Mouse (Mus musculus): ENCODE results near the gene Rnf227. TPM values are rescaled to one million over a fixed set of nuclear protein-coding genes. Genes with fewer than 3 reads are reported as not detected.

Rnf227 gene
- polyA plus RNA-seq (2014; fragmentation: Illumina TruSeq; extraction: RNeasy Lipid Tissue Mini Kit (QIAGEN cat#74804); ENCODE audit: low read depth, low replicate concordance), result 1.6 TPM

GRCm38 (mm10) chr11:69340161-69341131 lies at the start of gene Rnf227:
TSS of gene Rnf227 (plus strand) at chr11:69340461.

DNA sequence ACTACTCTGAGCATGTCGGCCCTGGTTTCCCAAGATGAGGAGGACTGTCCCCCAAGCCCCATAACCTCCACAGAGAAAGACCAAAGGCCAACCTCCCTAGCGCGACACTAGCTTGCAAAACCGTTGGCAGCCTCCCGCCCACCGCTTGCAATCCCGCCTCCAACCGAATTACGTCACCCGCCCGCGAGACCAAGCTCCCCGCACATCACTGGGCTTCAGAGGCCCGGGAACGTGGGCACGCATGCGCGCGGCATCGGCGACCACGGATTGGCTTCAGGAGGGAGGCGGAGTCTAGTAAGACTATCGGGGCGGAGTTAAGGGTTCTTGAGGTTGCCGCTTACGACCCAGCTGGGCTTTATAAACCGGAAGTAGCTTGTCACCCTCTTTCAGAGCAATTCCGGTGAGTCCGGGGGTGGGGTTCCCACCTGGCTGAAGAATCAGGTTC lies 16.6 kb upstream of the Rnf227 start, which contains the start of the genes Cntrob and Trappc1:
Gene Cntrob, minus strand, starts transcription at position 109 of the 445 bp plus-strand sequence.
Gene Trappc1, plus strand, starts transcription at position 314 of the 445 bp plus-strand sequence.

GRCm38 (mm10) chr11:69325628-69326407 lies 14.4 kb upstream of the Rnf227 start, which contains the start of gene Kcnab3:
TSS of gene Kcnab3 (plus strand) at chr11:69326258.

DNA sequence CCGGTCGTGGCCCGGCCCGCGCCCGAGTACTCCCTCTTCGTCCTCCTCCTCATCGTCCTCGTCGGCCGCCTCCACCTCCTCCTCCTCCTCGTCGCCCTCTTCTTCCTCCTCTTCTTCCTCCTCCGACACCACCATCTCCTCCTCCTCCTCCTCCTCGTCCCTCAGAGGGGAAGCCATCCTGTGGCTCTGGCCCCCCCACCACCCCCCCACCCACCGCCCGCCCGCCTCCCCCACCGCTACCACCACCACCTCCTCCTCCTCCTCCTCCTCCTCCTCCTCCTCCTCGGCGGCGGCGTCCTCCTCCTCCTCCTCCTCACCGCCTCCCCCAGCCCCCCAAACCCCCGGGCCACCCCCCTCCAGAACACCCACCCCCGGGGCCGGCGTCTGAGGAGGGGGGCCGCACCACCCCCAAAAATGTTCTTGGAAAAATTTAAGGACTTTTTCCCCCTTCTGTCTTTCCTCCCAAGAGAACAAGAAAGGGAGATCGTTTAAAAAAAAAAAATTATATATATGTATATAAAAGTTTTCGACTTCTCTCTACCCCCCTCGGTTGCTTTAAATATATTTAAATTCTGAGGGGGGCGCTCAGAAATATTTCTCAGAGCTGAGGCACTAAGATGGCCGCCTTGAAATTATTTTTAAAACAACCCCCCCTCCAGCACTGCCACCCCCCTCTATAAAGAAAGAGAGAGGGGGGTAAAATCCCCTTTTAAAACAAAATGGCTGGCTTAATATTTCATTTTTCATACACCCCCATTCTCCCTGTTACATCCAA lies 29.1 kb downstream of the Rnf227 start, which contains the start of gene Chd3:
Gene Chd3, minus strand, starts transcription at position 192 of the 775 bp plus-strand sequence.

Other genes with a start within 250 kb of the Rnf227 start
- gene Per1, start 245.2 kb upstream of the Rnf227 start, polyA plus RNA-seq (2014; fragmentation: Illumina TruSeq; extraction: RNeasy Lipid Tissue Mini Kit (QIAGEN cat#74804); ENCODE audit: low read depth, low replicate concordance), result 31.8 TPM
- gene Hes7, start 220.1 kb upstream of the Rnf227 start, polyA plus RNA-seq (2014; fragmentation: Illumina TruSeq; extraction: RNeasy Lipid Tissue Mini Kit (QIAGEN cat#74804); ENCODE audit: low read depth, low replicate concordance), result not detected
- 0.57 TPM for gene 9130213A22Rik, start 217.9 kb upstream of the Rnf227 start, polyA plus RNA-seq (2014; fragmentation: Illumina TruSeq; extraction: RNeasy Lipid Tissue Mini Kit (QIAGEN cat#74804); ENCODE audit: low read depth, low replicate concordance)
- gene Aloxe3, start 214.6 kb upstream of the Rnf227 start, polyA plus RNA-seq (2014; fragmentation: Illumina TruSeq; extraction: RNeasy Lipid Tissue Mini Kit (QIAGEN cat#74804); ENCODE audit: low read depth, low replicate concordance), result 1.3 TPM
- not detected for gene Alox12b, start 183.5 kb upstream of the Rnf227 start, polyA plus RNA-seq (2014; fragmentation: Illumina TruSeq; extraction: RNeasy Lipid Tissue Mini Kit (QIAGEN cat#74804); ENCODE audit: low read depth, low replicate concordance)
- gene Alox8, start 142.6 kb upstream of the Rnf227 start, polyA plus RNA-seq (2014; fragmentation: Illumina TruSeq; extraction: RNeasy Lipid Tissue Mini Kit (QIAGEN cat#74804); ENCODE audit: low read depth, low replicate concordance), result not detected
- gene Gucy2e, start 103.4 kb upstream of the Rnf227 start, polyA plus RNA-seq (2014; fragmentation: Illumina TruSeq; extraction: RNeasy Lipid Tissue Mini Kit (QIAGEN cat#74804); ENCODE audit: low read depth, low replicate concordance), result 0.05 TPM
- 8.9 TPM for gene Cntrob, start 16.7 kb upstream of the Rnf227 start, polyA plus RNA-seq (2014; fragmentation: Illumina TruSeq; extraction: RNeasy Lipid Tissue Mini Kit (QIAGEN cat#74804); ENCODE audit: low read depth, low replicate concordance)
- gene Trappc1, start 16.5 kb upstream of the Rnf227 start, polyA plus RNA-seq (2014; fragmentation: Illumina TruSeq; extraction: RNeasy Lipid Tissue Mini Kit (QIAGEN cat#74804); ENCODE audit: low read depth, low replicate concordance), result 90.6 TPM
- gene Kcnab3, start 14.2 kb upstream of the Rnf227 start, polyA plus RNA-seq (2014; fragmentation: Illumina TruSeq; extraction: RNeasy Lipid Tissue Mini Kit (QIAGEN cat#74804); ENCODE audit: low read depth, low replicate concordance), result 1.1 TPM
- gene Chd3, start 28.9 kb downstream of the Rnf227 start, polyA plus RNA-seq (2014; fragmentation: Illumina TruSeq; extraction: RNeasy Lipid Tissue Mini Kit (QIAGEN cat#74804); ENCODE audit: low read depth, low replicate concordance), result 88.6 TPM
- gene Naa38, start 55.0 kb downstream of the Rnf227 start, polyA plus RNA-seq (2014; fragmentation: Illumina TruSeq; extraction: RNeasy Lipid Tissue Mini Kit (QIAGEN cat#74804); ENCODE audit: low read depth, low replicate concordance), result 115 TPM
- gene Cyb5d1, start 55.2 kb downstream of the Rnf227 start, polyA plus RNA-seq (2014; fragmentation: Illumina TruSeq; extraction: RNeasy Lipid Tissue Mini Kit (QIAGEN cat#74804); ENCODE audit: low read depth, low replicate concordance), result 37.7 TPM
- gene Tmem88, start 57.8 kb downstream of the Rnf227 start, polyA plus RNA-seq (2014; fragmentation: Illumina TruSeq; extraction: RNeasy Lipid Tissue Mini Kit (QIAGEN cat#74804); ENCODE audit: low read depth, low replicate concordance), result 10.2 TPM
- 22.5 TPM for gene Kdm6b, start 73.2 kb downstream of the Rnf227 start, polyA plus RNA-seq (2014; fragmentation: Illumina TruSeq; extraction: RNeasy Lipid Tissue Mini Kit (QIAGEN cat#74804); ENCODE audit: low read depth, low replicate concordance)
- 1.2 TPM for gene Dnah2, start 208.6 kb downstream of the Rnf227 start, polyA plus RNA-seq (2014; fragmentation: Illumina TruSeq; extraction: RNeasy Lipid Tissue Mini Kit (QIAGEN cat#74804); ENCODE audit: low read depth, low replicate concordance)
- gene Efnb3, start 219.7 kb downstream of the Rnf227 start, polyA plus RNA-seq (2014; fragmentation: Illumina TruSeq; extraction: RNeasy Lipid Tissue Mini Kit (QIAGEN cat#74804); ENCODE audit: low read depth, low replicate concordance), result 1.1 TPM
- gene Wrap53, start 239.8 kb downstream of the Rnf227 start, polyA plus RNA-seq (2014; fragmentation: Illumina TruSeq; extraction: RNeasy Lipid Tissue Mini Kit (QIAGEN cat#74804); ENCODE audit: low read depth, low replicate concordance), result 9.2 TPM
- gene Trp53, start 239.9 kb downstream of the Rnf227 start, polyA plus RNA-seq (2014; fragmentation: Illumina TruSeq; extraction: RNeasy Lipid Tissue Mini Kit (QIAGEN cat#74804); ENCODE audit: low read depth, low replicate concordance), result 35.1 TPM

Data from adipose tissue, adult 10 weeks (tissue).